Mouse (Mus musculus): ENCODE measurements around the gene Phb2. TPM values are rescaled to one million over a fixed set of nuclear protein-coding genes. Genes with fewer than 3 reads are reported as not detected.

The Phb2 gene
- polyA plus RNA-seq, 1 experiment from 2014 or later: 318 TPM

DNA sequence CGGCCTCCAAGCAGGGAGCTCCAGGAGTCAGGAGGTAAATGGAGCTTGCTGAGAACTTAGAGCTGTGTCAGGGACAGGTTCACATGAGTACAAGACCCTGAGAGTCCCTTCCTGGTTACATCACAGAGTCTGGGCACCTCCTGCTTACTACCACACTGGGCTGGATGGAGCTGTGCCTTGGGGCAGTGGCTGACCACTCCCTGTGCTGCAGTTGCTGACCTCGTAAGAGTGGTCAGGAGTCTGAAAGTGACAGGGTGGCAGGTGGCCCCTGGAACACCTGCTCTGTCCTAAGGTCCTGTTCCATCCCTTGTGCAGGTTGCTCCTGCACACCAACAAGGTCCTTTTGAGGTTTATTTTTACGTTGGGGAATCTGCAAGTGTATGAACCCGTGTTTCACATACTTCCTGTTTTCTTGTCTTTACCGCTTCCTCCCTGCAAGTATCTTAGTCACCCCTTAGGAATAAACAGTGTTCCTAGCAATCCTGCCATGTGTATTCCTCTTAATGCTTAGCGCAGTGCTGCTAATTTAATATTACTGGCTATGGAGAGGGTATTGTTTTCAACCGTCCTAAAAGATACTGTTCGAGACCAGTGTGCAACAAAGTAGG lies 23.9 kb upstream of the Phb2 start:
- H3K9ac ChIP-seq (ENCODE audit: low read depth, low read length): no peak overlapping the region
- H3K4me1 ChIP-seq (replicated peaks; ENCODE audit: control insufficient read depth, insufficient read depth, low read length): no peaks in the 10 kb centered on the region
- no peak overlapping the region for H3K27ac ChIP-seq (ENCODE audit: low read depth, low read length)
- no peak overlapping the region for H3K4me3 ChIP-seq (ENCODE audit: low read depth, low read length)
- no peaks in the 10 kb centered on the region for H3K36me3 ChIP-seq (ENCODE audit: control insufficient read depth, insufficient read depth, low read length)
- ATAC-seq (ENCODE audit: low FRiP score) (no peak), DNase-seq (ENCODE audit: low spot score) (no peak)
- H3K9me3 ChIP-seq (ENCODE audit: control insufficient read depth, low read length): no peaks in the 10 kb centered on the region
- WGBS: 89% methylated on average over 8 of the region's 8 CpGs
- no peaks in the 10 kb centered on the region for H3K27me3 ChIP-seq (ENCODE audit: control insufficient read depth, insufficient read depth, low read length)
- no peak overlapping the region for H3K4me2 ChIP-seq (replicated peaks; ENCODE audit: low read depth, low read length)

DNA sequence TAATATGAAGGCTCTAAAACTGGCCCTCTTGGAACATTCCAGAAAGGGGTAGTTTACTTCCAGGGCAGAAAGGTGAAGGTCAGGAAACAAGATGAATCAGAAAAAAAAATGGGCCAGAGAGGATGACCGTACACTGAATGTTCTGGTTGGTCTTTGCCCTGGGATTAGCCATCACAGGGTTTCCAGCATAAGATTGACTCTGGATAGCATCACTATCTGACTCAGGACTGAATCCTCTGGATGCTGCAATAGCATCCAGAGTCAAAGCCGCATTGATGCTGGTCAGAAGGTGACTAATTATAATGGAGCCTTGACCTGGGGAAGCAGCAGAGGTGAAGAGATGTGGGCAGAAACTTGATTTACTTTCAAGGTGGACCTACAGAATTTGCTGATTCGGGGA lies 23.1 kb upstream of the Phb2 start:
- no peaks in the 10 kb centered on the region for H3K9me3 ChIP-seq (ENCODE audit: control insufficient read depth, low read length)
- no peak overlapping the region for H3K4me3 ChIP-seq (ENCODE audit: low read depth, low read length)
- no peaks in the 10 kb centered on the region for H3K4me1 ChIP-seq (replicated peaks; ENCODE audit: control insufficient read depth, insufficient read depth, low read length)
- no peak overlapping the region for H3K27ac ChIP-seq (ENCODE audit: low read depth, low read length)
- DNase-seq (ENCODE audit: low spot score) (no peak), ATAC-seq (ENCODE audit: low FRiP score) (no peak)
- H3K27me3 ChIP-seq (ENCODE audit: control insufficient read depth, insufficient read depth, low read length): no peaks in the 10 kb centered on the region
- no peak overlapping the region for H3K4me2 ChIP-seq (replicated peaks; ENCODE audit: low read depth, low read length)
- 98% methylated on average over 3 of the region's 3 CpGs for WGBS
- no peak overlapping the region for H3K9ac ChIP-seq (ENCODE audit: low read depth, low read length)
- H3K36me3 ChIP-seq (ENCODE audit: control insufficient read depth, insufficient read depth, low read length): no peaks in the 10 kb centered on the region

GRCm38 (mm10) chr6:124690517-124690916 lies 21.6 kb upstream of the Phb2 start:
- WGBS: 91% methylated on average over 3 of the region's 3 CpGs
- no peaks in the 10 kb centered on the region for H3K9me3 ChIP-seq (ENCODE audit: control insufficient read depth, low read length)
- no peak for DNase-seq (ENCODE audit: low spot score)
- H3K27me3 ChIP-seq (ENCODE audit: control insufficient read depth, insufficient read depth, low read length): no peaks in the 10 kb centered on the region
- ATAC-seq (ENCODE audit: low FRiP score): no peak
- no peaks in the 10 kb centered on the region for H3K36me3 ChIP-seq (ENCODE audit: control insufficient read depth, insufficient read depth, low read length)
- no peak overlapping the region for H3K4me2 ChIP-seq (replicated peaks; ENCODE audit: low read depth, low read length)
- no peak overlapping the region for H3K4me3 ChIP-seq (ENCODE audit: low read depth, low read length)
- H3K9ac ChIP-seq (ENCODE audit: low read depth, low read length): no peak overlapping the region
- H3K27ac ChIP-seq (ENCODE audit: low read depth, low read length): no peak overlapping the region
- H3K4me1 ChIP-seq (replicated peaks; ENCODE audit: control insufficient read depth, insufficient read depth, low read length): no peaks in the 10 kb centered on the region

GRCm38 (mm10) chr6:124693243-124693981 lies 18.7 kb upstream of the Phb2 start:
- no peaks in the 10 kb centered on the region for H3K27me3 ChIP-seq (ENCODE audit: control insufficient read depth, insufficient read depth, low read length)
- no peaks in the 10 kb centered on the region for H3K9me3 ChIP-seq (ENCODE audit: control insufficient read depth, low read length)
- H3K4me2 ChIP-seq (replicated peaks; ENCODE audit: low read depth, low read length): no peak overlapping the region
- no peak overlapping the region for H3K27ac ChIP-seq (ENCODE audit: low read depth, low read length)
- no peak overlapping the region for H3K4me3 ChIP-seq (ENCODE audit: low read depth, low read length)
- H3K36me3 ChIP-seq (ENCODE audit: control insufficient read depth, insufficient read depth, low read length): no peaks in the 10 kb centered on the region
- no peaks in the 10 kb centered on the region for H3K4me1 ChIP-seq (replicated peaks; ENCODE audit: control insufficient read depth, insufficient read depth, low read length)
- ATAC-seq (ENCODE audit: low FRiP score) (no peak), DNase-seq (ENCODE audit: low spot score) (no peak)
- WGBS: 68% methylated on average over 15 of the region's 15 CpGs
- H3K9ac ChIP-seq (ENCODE audit: low read depth, low read length): no peak overlapping the region

- Histone ChIP-seq H3K4me2 (replicated peaks; ENCODE audit: low read depth, low read length) (no peak overlapping the region), H3K4me3 (ENCODE audit: low read depth, low read length) (no peak overlapping the region), H3K9me3 (ENCODE audit: control insufficient read depth, low read length) (no peaks in the 10 kb centered on the region), H3K4me1 (replicated peaks; ENCODE audit: control insufficient read depth, insufficient read depth, low read length) (no peaks in the 10 kb centered on the region), H3K9ac (ENCODE audit: low read depth, low read length) (no peak overlapping the region), H3K36me3 (ENCODE audit: control insufficient read depth, insufficient read depth, low read length) (no peaks in the 10 kb centered on the region), H3K27me3 (ENCODE audit: control insufficient read depth, insufficient read depth, low read length) (no peaks in the 10 kb centered on the region), H3K27ac (ENCODE audit: low read depth, low read length) (no peak overlapping the region)
- DNase-seq (ENCODE audit: low spot score): no peak
- ATAC-seq (ENCODE audit: low FRiP score): no peak
- WGBS: 75% methylated on average over 15 of the region's 15 CpGs
Observed at GRCm38 (mm10) chr6:124694166-124694955, 17.8 kb upstream of the Phb2 start.

- H3K4me3 ChIP-seq (ENCODE audit: low read depth, low read length): no peak overlapping the region
- 91% methylated on average over 7 of the region's 7 CpGs for WGBS
- no peak overlapping the region for H3K27ac ChIP-seq (ENCODE audit: low read depth, low read length)
- DNase-seq (ENCODE audit: low spot score) (no peak), ATAC-seq (ENCODE audit: low FRiP score) (no peak)
- H3K4me2 ChIP-seq (replicated peaks; ENCODE audit: low read depth, low read length): no peak overlapping the region
- H3K36me3 ChIP-seq (ENCODE audit: control insufficient read depth, insufficient read depth, low read length): no peaks in the 10 kb centered on the region
- no peaks in the 10 kb centered on the region for H3K27me3 ChIP-seq (ENCODE audit: control insufficient read depth, insufficient read depth, low read length)
- H3K4me1 ChIP-seq (replicated peaks; ENCODE audit: control insufficient read depth, insufficient read depth, low read length): no peaks in the 10 kb centered on the region
- H3K9me3 ChIP-seq (ENCODE audit: control insufficient read depth, low read length): no peaks in the 10 kb centered on the region
- H3K9ac ChIP-seq (ENCODE audit: low read depth, low read length): no peak overlapping the region
Observed at GRCm38 (mm10) chr6:124696441-124697150, 15.5 kb upstream of the Phb2 start.

DNA sequence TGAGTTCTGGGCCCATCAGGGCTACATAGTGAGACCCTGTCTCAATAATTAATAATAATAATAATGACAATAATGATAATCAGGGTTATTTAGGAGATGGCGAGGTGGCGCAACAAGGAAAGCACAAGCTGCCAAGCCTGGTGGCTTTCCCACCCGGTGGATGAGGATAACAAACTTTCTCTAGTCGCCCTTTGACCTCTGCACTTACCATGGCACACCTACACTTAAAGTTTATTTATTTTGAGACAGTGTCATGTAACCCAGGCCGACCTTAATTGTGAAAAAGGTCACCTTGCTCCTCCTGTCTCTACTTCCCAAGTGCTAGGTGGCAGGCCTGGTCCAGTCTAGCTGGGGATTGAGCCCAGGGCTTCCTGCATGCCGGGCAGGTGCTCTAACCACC lies 13.4 kb upstream of the Phb2 start:
- Histone ChIP-seq H3K27ac (ENCODE audit: low read depth, low read length) (no peak overlapping the region), H3K36me3 (ENCODE audit: control insufficient read depth, insufficient read depth, low read length) (peaks cover 6% of the 10 kb centered on the region)
- ATAC-seq (ENCODE audit: low FRiP score): no peak

GRCm38 (mm10) chr6:124699366-124699765 lies 12.8 kb upstream of the Phb2 start:
- WGBS: 84% methylated on average over 4 of the region's 4 CpGs
- Histone ChIP-seq H3K9me3 (ENCODE audit: control insufficient read depth, low read length) (no peaks in the 10 kb centered on the region), H3K27ac (ENCODE audit: low read depth, low read length) (no peak overlapping the region), H3K27me3 (ENCODE audit: control insufficient read depth, insufficient read depth, low read length) (no peaks in the 10 kb centered on the region), H3K36me3 (ENCODE audit: control insufficient read depth, insufficient read depth, low read length) (peaks cover 9% of the 10 kb centered on the region), H3K4me2 (replicated peaks; ENCODE audit: low read depth, low read length) (no peak overlapping the region), H3K4me1 (replicated peaks; ENCODE audit: control insufficient read depth, insufficient read depth, low read length) (no peaks in the 10 kb centered on the region), H3K4me3 (ENCODE audit: low read depth, low read length) (no peak overlapping the region), H3K9ac (ENCODE audit: low read depth, low read length) (no peak overlapping the region)
- ATAC-seq (ENCODE audit: low FRiP score): no peak
- DNase-seq (ENCODE audit: low spot score): no peak

More for the DNA sequence above, 13.4 kb upstream of the Phb2 start:
- H3K9me3 ChIP-seq (ENCODE audit: control insufficient read depth, low read length): no peaks in the 10 kb centered on the region
- H3K4me1 ChIP-seq (replicated peaks; ENCODE audit: control insufficient read depth, insufficient read depth, low read length): no peaks in the 10 kb centered on the region
- no peaks in the 10 kb centered on the region for H3K27me3 ChIP-seq (ENCODE audit: control insufficient read depth, insufficient read depth, low read length)
- no peak overlapping the region for H3K4me3 ChIP-seq (ENCODE audit: low read depth, low read length)
- DNase-seq (ENCODE audit: low spot score): no peak
- H3K9ac ChIP-seq (ENCODE audit: low read depth, low read length): no peak overlapping the region
- no peak overlapping the region for H3K4me2 ChIP-seq (replicated peaks; ENCODE audit: low read depth, low read length)
- 89% methylated on average over 6 of the region's 6 CpGs for WGBS

All from hindbrain, embryonic 11.5 days (tissue).